Mouse (Mus musculus) C2C12 (cell line): ENCODE results near the gene Adnp. TPM values are rescaled to one million over a fixed set of nuclear protein-coding genes. Genes with fewer than 3 reads are reported as not detected.

Experiments
- H3K27me3 ChIP-seq: one replicate; pipeline ENCODE4 v1.6.1; 2011; ENCODE audit not compliant: control insufficient read depth, insufficient read depth, insufficient read length
- H3K36me3 ChIP-seq: one replicate; pipeline ENCODE4 v1.6.1; 2011; ENCODE audit not compliant: control insufficient read depth, insufficient read depth
- H3K4me3 ChIP-seq: one replicate; pipeline ENCODE4 v1.5.1; 2011; ENCODE audit warnings: mild to moderate bottlenecking, control low read depth; ENCODE audit not compliant: poor library complexity, insufficient read depth, severe bottlenecking
- H3K79me2 ChIP-seq: one replicate; pipeline ENCODE4 v1.6.1; 2011; ENCODE audit not compliant: control insufficient read depth, insufficient read depth
- H3K79me3 ChIP-seq: one replicate; pipeline ENCODE4 v1.6.1; 2011; ENCODE audit warnings: low read depth, control low read depth
- H3ac ChIP-seq: one replicate; pipeline ENCODE3; 2011; ENCODE audit warnings: low read depth; ENCODE audit not compliant: control insufficient read depth, insufficient read length
- CEBPB ChIP-seq: IDR thresholded peaks from one replicate; pipeline ENCODE4 v1.6.1; 2011; ENCODE audit warnings: low read depth, mild to moderate bottlenecking, control low read depth, moderate library complexity
- CTCF ChIP-seq: IDR thresholded peaks from one replicate; pipeline ENCODE4 v1.5.1; 2011; ENCODE audit not compliant: control insufficient read depth, insufficient read depth, insufficient read length
- FOSL1 ChIP-seq: IDR thresholded peaks from one replicate; pipeline ENCODE4 v1.8.0; 2011; ENCODE audit warnings: mild to moderate bottlenecking, low read length; ENCODE audit not compliant: poor library complexity, insufficient read depth, severe bottlenecking
- MAX ChIP-seq: IDR thresholded peaks from one replicate; pipeline ENCODE4 v1.6.1; 2011; ENCODE audit warnings: mild to moderate bottlenecking, control low read depth
- MYOD1 ChIP-seq: IDR thresholded peaks from one replicate; pipeline ENCODE4 v1.6.1; 2011; ENCODE audit warnings: low read depth; ENCODE audit not compliant: control insufficient read depth, insufficient read length
- MYOG ChIP-seq: IDR thresholded peaks from one replicate; pipeline ENCODE4 v1.6.1; 2011; ENCODE audit not compliant: control insufficient read depth, insufficient read length; ENCODE audit errors: extremely low read depth
- USF1 ChIP-seq: IDR thresholded peaks from one replicate; pipeline ENCODE4 v1.6.1; 2011; ENCODE audit warnings: low read depth, mild to moderate bottlenecking, control low read depth, moderate library complexity
- microRNA-seq: library from miRNA; unstranded; fragments of <30 nt; microRNA quantifications from one replicate; pipeline ENCODE4, GENCODE M21; 2019; ENCODE audit warnings: borderline microRNAs expressed
- polyA plus RNA-seq: library from polyadenylated mRNA; unstranded; fragments of >200 nt; fragmentation: generic; extraction: Trizol; gene quantifications from one replicate; pipeline ENCODE4 v1.2.1, GENCODE M21; 2012; ENCODE audit warnings: missing spikeins

The Adnp gene
- polyA plus RNA-seq, 1 experiment, result 7.3 TPM

GRCm38 (mm10) chr2:168143794-168144193 lies 63.1 kb downstream of the Adnp start:
- TF ChIP-seq MYOD1 (no peak), CTCF (no peak), USF1 (no peak), CEBPB (no peak), FOSL1 (no peak), MYOG (no peak), MAX (no peak)
- no peak overlapping the region for H3K4me3 ChIP-seq
- no peaks in the 10 kb centered on the region for H3K79me3 ChIP-seq
- H3ac ChIP-seq, result no peak overlapping the region
- no peaks in the 10 kb centered on the region for H3K36me3 ChIP-seq
- H3K27me3 ChIP-seq, result no peaks in the 10 kb centered on the region
- no peaks in the 10 kb centered on the region for H3K79me2 ChIP-seq

GRCm38 (mm10) chr2:168137161-168137560 lies 69.8 kb downstream of the Adnp start:
- no peaks in the 10 kb centered on the region for H3K79me2 ChIP-seq
- no peak overlapping the region for H3K4me3 ChIP-seq
- no peaks in the 10 kb centered on the region for H3K36me3 ChIP-seq
- no peaks in the 10 kb centered on the region for H3K79me3 ChIP-seq
- H3K27me3 ChIP-seq, result peaks cover 10% of the 10 kb centered on the region
- no peak overlapping the region for H3ac ChIP-seq
- TF ChIP-seq USF1 (no peak), MYOG (no peak), CEBPB (no peak), FOSL1 (no peak), MYOD1 (no peak), CTCF (no peak), MAX (no peak)

Small RNAs within 50 kb of the gene (microRNA-seq; reads per million reads assigned to microRNA genes)
- gene Gm24561, result not detected

Other genes starting within 250 kb of the Adnp start
- gene Ripor3, start 196.5 kb downstream of the Adnp start, polyA plus RNA-seq, result 0.04 TPM
- 0.33 TPM for gene Pard6b, start 126.1 kb downstream of the Adnp start, polyA plus RNA-seq
- 17.1 TPM for gene Gm20716, start 23.3 kb upstream of the Adnp start, polyA plus RNA-seq
- 14.0 TPM for gene Dpm1, start 23.5 kb upstream of the Adnp start, polyA plus RNA-seq
- gene Mocs3, start 23.5 kb upstream of the Adnp start, polyA plus RNA-seq, result 9.9 TPM
- gene Kcng1, start 74.6 kb upstream of the Adnp start, polyA plus RNA-seq, result not detected